Mouse (Mus musculus) midbrain, embryonic 14.5 days (tissue): ENCODE measurements around the gene Poc1a. TPM values are rescaled to one million over a fixed set of nuclear protein-coding genes. Genes with fewer than 3 reads are reported as not detected.
A peak's percentile ranks its signal among the peaks of the same experiment; 100 is the strongest.

Source experiments
- ATAC-seq: fragments of 200-750 bp; cut with Nextera tagmentation; 2 replicates; pipeline ENCODE4 v1.8.0; 2017; ENCODE audit warnings: moderate number of reproducible peaks, moderate library complexity; ENCODE audit not compliant: low FRiP score, low TSS enrichment
- DNase-seq: peaks from one replicate; pipeline ENCODE4 v3.0.0-alpha.2; 2015
- H3K27ac ChIP-seq: fragments of 300-500 bp; sonication (generic); replicated peaks from 2 replicates; pipeline ENCODE4 v1.5.1; 2014; ENCODE audit warnings: mild to moderate bottlenecking, low read depth, low read length, moderate library complexity
- H3K27me3 ChIP-seq: fragments of 300-500 bp; sonication (generic); 2 replicates; pipeline ENCODE4 v1.6.1; 2014; ENCODE audit warnings: low read length, control low read depth, mixed read lengths; ENCODE audit not compliant: control insufficient read depth, insufficient read depth
- H3K36me3 ChIP-seq: fragments of 300-500 bp; sonication (generic); 2 replicates; pipeline ENCODE4 v1.6.1; 2014; ENCODE audit warnings: low read length, control low read depth; ENCODE audit not compliant: control insufficient read depth, insufficient read depth
- H3K4me1 ChIP-seq: fragments of 300-500 bp; sonication (generic); 2 replicates; pipeline ENCODE4 v1.6.1; 2014; ENCODE audit warnings: mild to moderate bottlenecking, antibody characterized with exemption, low read length, control low read depth; ENCODE audit not compliant: control insufficient read depth, insufficient read depth
- H3K4me2 ChIP-seq: fragments of 300-500 bp; sonication (generic); 2 replicates; pipeline ENCODE4 v1.6.1; 2014; ENCODE audit warnings: mild to moderate bottlenecking, low read length, moderate library complexity
- H3K4me3 ChIP-seq: fragments of 300-500 bp; sonication (generic); replicated peaks from 2 replicates; pipeline ENCODE4 v1.5.1; 2014; ENCODE audit warnings: low read depth, low read length
- H3K9ac ChIP-seq: fragments of 300-500 bp; sonication (generic); replicated peaks from 2 replicates; pipeline ENCODE4 v1.6.1; 2014; ENCODE audit warnings: mild to moderate bottlenecking, low read length, moderate library complexity
- H3K9me3 ChIP-seq: fragments of 300-500 bp; sonication (generic); 2 replicates; pipeline ENCODE4 v1.6.1; 2016; ENCODE audit warnings: low read length, control low read depth, mixed read lengths; ENCODE audit not compliant: control insufficient read depth
- WGBS: fragments of 180-500 bp; shearing (Covaris S2); extraction: QIAGEN DNeasy Blood & Tissue Kit; methylation state at CpG from one replicate; pipeline ENCODE4 v1.1.7; 2014; 5-methylcytosine and 5-hydroxymethylcytosine counted together
- polyA plus RNA-seq: library from polyadenylated mRNA; unstranded; fragments of >200 nt; fragmentation: Nextera tagmentation; extraction: Ambion mirVana; gene quantifications from 2 replicates; pipeline ENCODE4 v1.2.1, GENCODE M21; 2014

Gene Poc1a
- polyA plus RNA-seq, 1 experiment from 2014 or later, result 8.4 TPM

- WGBS, result 66% methylated on average over 9 of the region's 9 CpGs
- Histone ChIP-seq H3K27ac (peak overlapping the region; percentile 33; the same call in 1 of the 2 replicates), H3K27me3 (no peaks in the 10 kb centered on the region), H3K36me3 (no peaks in the 10 kb centered on the region), H3K9me3 (no peaks in the 10 kb centered on the region), H3K4me1 (peaks cover 12% of the 10 kb centered on the region), H3K4me2 (no peak overlapping the region), H3K9ac (no peak overlapping the region), H3K4me3 (no peak overlapping the region)
- DNase-seq, result no peak
- ATAC-seq, result no peak
Observed at GRCm38 (mm10) chr9:106269076-106269788, 11.6 kb upstream of the Poc1a start.

GRCm38 (mm10) chr9:106269879-106270278 lies 11.0 kb upstream of the Poc1a start:
- no peak overlapping the region for H3K4me2 ChIP-seq
- no peaks in the 10 kb centered on the region for H3K27me3 ChIP-seq
- H3K9me3 ChIP-seq, result no peaks in the 10 kb centered on the region
- H3K4me1 ChIP-seq, result peaks cover 12% of the 10 kb centered on the region
- peak; percentile 71 for DNase-seq
- no peaks in the 10 kb centered on the region for H3K36me3 ChIP-seq
- H3K9ac ChIP-seq, result no peak overlapping the region
- no peak; the same call in 1 of the 2 replicates for ATAC-seq
- WGBS, result 2% methylated on average over 2 of the region's 2 CpGs
- H3K4me3 ChIP-seq, result no peak overlapping the region
- peak overlapping the region; percentile 33 for H3K27ac ChIP-seq

DNA sequence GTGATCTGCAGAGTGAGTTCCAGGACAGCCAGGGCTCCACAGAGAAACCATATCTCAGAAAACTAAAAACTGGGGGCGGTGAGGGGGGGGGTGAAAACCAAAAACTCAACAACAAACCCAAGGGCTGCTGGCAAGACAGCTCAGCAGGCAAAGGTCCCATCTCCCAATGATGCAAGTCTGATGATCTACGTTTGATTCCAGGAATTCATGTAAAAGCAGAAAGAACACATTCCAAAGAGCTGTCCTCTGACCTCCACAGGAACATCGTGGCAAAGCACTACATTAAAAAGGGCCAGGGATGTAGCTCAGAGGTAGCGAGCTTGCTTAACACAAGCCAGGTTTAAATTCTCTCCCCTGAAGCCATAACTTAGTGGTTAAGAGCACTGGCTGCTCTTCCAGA lies 10.2 kb upstream of the Poc1a start:
- no peak for DNase-seq
- WGBS, result 85% methylated on average over 4 of the region's 4 CpGs
- H3K4me2 ChIP-seq, result no peak overlapping the region
- no peak for ATAC-seq
- no peaks in the 10 kb centered on the region for H3K27me3 ChIP-seq
- H3K9ac ChIP-seq, result no peak overlapping the region
- H3K4me1 ChIP-seq, result peaks cover 12% of the 10 kb centered on the region
- H3K9me3 ChIP-seq, result no peaks in the 10 kb centered on the region
- no peak overlapping the region for H3K27ac ChIP-seq
- H3K36me3 ChIP-seq, result no peaks in the 10 kb centered on the region
- H3K4me3 ChIP-seq, result no peak overlapping the region

GRCm38 (mm10) chr9:106272288-106272687 lies 8.6 kb upstream of the Poc1a start:
- DNase-seq (no peak), ATAC-seq (no peak)
- Histone ChIP-seq H3K9ac (no peak overlapping the region), H3K27me3 (no peaks in the 10 kb centered on the region), H3K36me3 (no peaks in the 10 kb centered on the region), H3K27ac (no peak overlapping the region), H3K4me2 (no peak overlapping the region), H3K4me3 (no peak overlapping the region), H3K4me1 (peaks cover 12% of the 10 kb centered on the region), H3K9me3 (no peaks in the 10 kb centered on the region)
- 98% methylated on average over 1 of the region's 1 CpGs for WGBS

- Histone ChIP-seq H3K36me3 (no peaks in the 10 kb centered on the region), H3K4me2 (no peak overlapping the region), H3K9ac (no peak overlapping the region), H3K9me3 (no peaks in the 10 kb centered on the region), H3K27ac (no peak overlapping the region), H3K4me1 (peaks cover 12% of the 10 kb centered on the region), H3K27me3 (no peaks in the 10 kb centered on the region), H3K4me3 (no peak overlapping the region)
- 81% methylated on average over 12 of the region's 12 CpGs for WGBS
- ATAC-seq (no peak), DNase-seq (no peak)
Observed at GRCm38 (mm10) chr9:106273276-106273675, 7.6 kb upstream of the Poc1a start.

GRCm38 (mm10) chr9:106273791-106274190 lies 7.1 kb upstream of the Poc1a start:
- H3K36me3 ChIP-seq, result no peaks in the 10 kb centered on the region
- no peak overlapping the region for H3K4me3 ChIP-seq
- 70% methylated on average over 4 of the region's 4 CpGs for WGBS
- ATAC-seq (no peak), DNase-seq (no peak)
- no peak overlapping the region for H3K9ac ChIP-seq
- no peaks in the 10 kb centered on the region for H3K9me3 ChIP-seq
- peaks cover 12% of the 10 kb centered on the region for H3K4me1 ChIP-seq
- H3K4me2 ChIP-seq, result no peak overlapping the region
- H3K27me3 ChIP-seq, result no peaks in the 10 kb centered on the region
- no peak overlapping the region for H3K27ac ChIP-seq

DNA sequence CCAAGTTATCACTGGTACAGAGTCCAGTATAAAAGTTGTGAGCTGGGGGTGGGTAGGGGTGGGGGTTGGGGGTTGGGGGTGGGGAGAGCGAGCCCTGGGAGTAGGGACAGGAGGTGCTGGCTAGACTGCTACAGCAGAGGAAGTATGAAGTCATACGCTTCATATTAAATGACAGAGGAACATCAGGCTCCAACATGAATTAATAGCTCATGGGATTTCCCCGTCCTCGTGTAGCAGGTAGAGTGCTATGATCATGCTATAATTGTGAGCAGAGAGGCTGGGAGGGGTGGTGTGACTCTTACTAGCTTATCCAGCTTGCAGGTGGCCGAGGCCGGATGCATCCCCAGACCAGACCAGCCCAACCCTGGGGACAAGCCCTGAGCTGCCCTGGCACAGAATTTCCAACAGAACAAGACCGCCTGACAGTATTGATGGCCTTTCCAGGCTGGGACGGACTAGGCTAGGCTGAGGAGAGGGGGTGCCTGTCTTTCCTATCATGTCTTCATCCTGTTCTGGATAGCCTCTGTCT lies 6.1 kb upstream of the Poc1a start:
- no peak overlapping the region for H3K4me3 ChIP-seq
- WGBS, result 88% methylated on average over 8 of the region's 8 CpGs
- H3K27me3 ChIP-seq, result no peaks in the 10 kb centered on the region
- H3K36me3 ChIP-seq, result no peaks in the 10 kb centered on the region
- no peak overlapping the region for H3K27ac ChIP-seq
- no peak overlapping the region for H3K9ac ChIP-seq
- no peak for ATAC-seq
- no peak for DNase-seq
- no peaks in the 10 kb centered on the region for H3K9me3 ChIP-seq
- no peak overlapping the region for H3K4me2 ChIP-seq
- H3K4me1 ChIP-seq, result peaks cover 7% of the 10 kb centered on the region

GRCm38 (mm10) chr9:106275806-106276205 lies 5.1 kb upstream of the Poc1a start:
- Histone ChIP-seq H3K9ac (no peak overlapping the region), H3K27ac (no peak overlapping the region), H3K4me2 (no peak overlapping the region), H3K4me1 (peaks cover 6% of the 10 kb centered on the region; the same call in 1 of the 2 replicates), H3K9me3 (no peaks in the 10 kb centered on the region), H3K27me3 (no peaks in the 10 kb centered on the region), H3K4me3 (no peak overlapping the region), H3K36me3 (no peaks in the 10 kb centered on the region)
- 80% methylated on average over 1 of the region's 1 CpGs for WGBS
- DNase-seq (no peak), ATAC-seq (no peak)

- no peaks in the 10 kb centered on the region for H3K36me3 ChIP-seq
- peak; percentile 75 for DNase-seq
- H3K4me2 ChIP-seq, result peak overlapping the region; percentile 84
- no peaks in the 10 kb centered on the region for H3K9me3 ChIP-seq
- no peaks in the 10 kb centered on the region for H3K27me3 ChIP-seq
- 1% methylated on average over 14 of the region's 14 CpGs for WGBS
- peak; percentile 62; the same call in 1 of the 2 replicates for ATAC-seq
- peak overlapping the region; percentile 48 for H3K4me3 ChIP-seq
- peaks cover 12% of the 10 kb centered on the region; the same call in 1 of the 2 replicates for H3K4me1 ChIP-seq
- peak overlapping the region; percentile 73 for H3K27ac ChIP-seq
- H3K9ac ChIP-seq, result peak overlapping the region; percentile 53
Observed at GRCm38 (mm10) chr9:106280386-106280785, 475 bp upstream of the Poc1a start.
